Mouse (Mus musculus): Measurements from ENCODE around the gene Gm39653. TPM values are rescaled to one million over a fixed set of nuclear protein-coding genes. Genes with fewer than 3 reads are reported as not detected.

The Gm39653 gene
- total RNA-seq, 2 experiments from 2014 or later = not detected

- intact Hi-C loops (cut with DNase I) = loop anchor here (5.0 to 10.0 kb wide), 2 partner anchors 448 to 866 kb away; partner anchors contain the start of gene Creb1
- peak; percentile 10 for DNase-seq
Observed at GRCm38 (mm10) chr1:63668852-63669160, 53.0 kb downstream of the Gm39653 start.

Other genes starting within 250 kb of the Gm39653 start
- gene Adam23, start 170.1 kb upstream of the Gm39653 start, total RNA-seq (2021) = 100 to 1,000 TPM; 130 to 142 TPM
- not detected for gene Dytn, start 71.0 kb downstream of the Gm39653 start, total RNA-seq (2021)
- gene Mdh1b, start 114.3 kb downstream of the Gm39653 start, total RNA-seq (2021) = under 1 TPM in 1 of 2 experiments, not detected in 1; 0.34 TPM
- 10 to 100 TPM; 15.9 to 23.1 TPM for gene Fastkd2, start 114.6 kb downstream of the Gm39653 start, total RNA-seq (2021)
- under 1 TPM; 0.22 to 0.40 TPM for gene 4933402D24Rik, start 153.3 kb downstream of the Gm39653 start, total RNA-seq (2021)

Data from left cerebral cortex, postnatal 4 days (tissue).